Mouse (Mus musculus) heart, adult 2 months (tissue): Measurements from ENCODE around the gene Gm42688. TPM values are rescaled to one million over a fixed set of nuclear protein-coding genes. Genes with fewer than 3 reads are reported as not detected.

ENCODE experiments used
- DNase-seq, 2 experiments: peaks; one replicate each; pipeline ENCODE4 v3.0.0; 2021
- H3K27ac ChIP-seq: fragments of 200-600 bp; 2 replicates; pipeline ENCODE4 v1.8.1; 2022
- H3K27me3 ChIP-seq: fragments of 200-500 bp; 2 replicates; pipeline ENCODE4 v1.6.1; 2012; ENCODE audit warnings: mild to moderate bottlenecking, low read length, inconsistent platforms, mixed read lengths; ENCODE audit not compliant: control insufficient read depth, insufficient read depth
- H3K36me3 ChIP-seq: fragments of 200-500 bp; 2 replicates; pipeline ENCODE4 v1.6.1; 2012; ENCODE audit warnings: low read length, inconsistent platforms; ENCODE audit not compliant: control insufficient read depth, insufficient read depth
- H3K4me1 ChIP-seq: fragments of 200-500 bp; 2 replicates; pipeline ENCODE4 v1.6.1; 2011; ENCODE audit warnings: low read length; ENCODE audit not compliant: control insufficient read depth, insufficient read depth
- H3K4me3 ChIP-seq: fragments of 200-600 bp; 2 replicates; pipeline ENCODE4 v1.8.1; 2022
- H3K79me2 ChIP-seq: fragments of 200-500 bp; replicated peaks from 2 replicates; pipeline ENCODE4 v1.6.1; 2012; ENCODE audit warnings: mild to moderate bottlenecking, inconsistent platforms, low read length, moderate library complexity, mixed read lengths; ENCODE audit not compliant: control insufficient read depth, insufficient read depth
- H3K9ac ChIP-seq: fragments of 200-500 bp; 2 replicates; pipeline ENCODE4 v1.6.1; 2012; ENCODE audit warnings: low read depth, mild to moderate bottlenecking, control low read depth, inconsistent platforms, low read length, mixed read lengths
- CTCF ChIP-seq: fragments of 200-600 bp; IDR thresholded peaks from 2 replicates; pipeline ENCODE4 v1.8.1; 2022; ENCODE audit warnings: antibody characterized with exemption, mild to moderate bottlenecking, moderate library complexity
- EP300 ChIP-seq: fragments of 200-500 bp; IDR thresholded peaks from 2 replicates; pipeline ENCODE4 v1.6.1; 2011; ENCODE audit warnings: low read depth, low read length, control low read depth; ENCODE audit not compliant: insufficient read depth
- POLR2A ChIP-seq: fragments of 200-500 bp; IDR thresholded peaks from 2 replicates; pipeline ENCODE4 v1.6.1; 2011; ENCODE audit warnings: mild to moderate bottlenecking, low read depth, low read length, control low read depth; ENCODE audit not compliant: insufficient read depth
- WGBS: fragments of 180-500 bp; shearing (Covaris S2); methylation state at CpG from one replicate; pipeline ENCODE4 v1.1.7; 2018; 5-methylcytosine and 5-hydroxymethylcytosine counted together
- intact Hi-C: fragments of 180-260 bp; cut with DNase I; formaldehyde crosslinking; loops from one replicate; pipeline ENCODE4 v1.15.1; 2025
- polyA plus RNA-seq: library from polyadenylated mRNA; depleted of rRNA; stranded (reverse); fragments of >200 nt; gene quantifications from 2 replicates; pipeline ENCODE4 v1.2.3, GENCODE M21; 2012
- total RNA-seq, 2 experiments: library from RNA; stranded (reverse); gene quantifications; 2 replicates each; pipeline ENCODE4 v1.2.3; 2021

The Gm42688 gene
- total and polyA plus RNA-seq, 3 experiments: 0.80 to 1.6 (median 0.94) TPM

- DNase-seq: no peak
- WGBS: 94% methylated on average over 5 of the region's 5 CpGs
Observed at GRCm38 (mm10) chr6:83127419-83127818, 26.0 kb downstream of the Gm42688 start.

DNA sequence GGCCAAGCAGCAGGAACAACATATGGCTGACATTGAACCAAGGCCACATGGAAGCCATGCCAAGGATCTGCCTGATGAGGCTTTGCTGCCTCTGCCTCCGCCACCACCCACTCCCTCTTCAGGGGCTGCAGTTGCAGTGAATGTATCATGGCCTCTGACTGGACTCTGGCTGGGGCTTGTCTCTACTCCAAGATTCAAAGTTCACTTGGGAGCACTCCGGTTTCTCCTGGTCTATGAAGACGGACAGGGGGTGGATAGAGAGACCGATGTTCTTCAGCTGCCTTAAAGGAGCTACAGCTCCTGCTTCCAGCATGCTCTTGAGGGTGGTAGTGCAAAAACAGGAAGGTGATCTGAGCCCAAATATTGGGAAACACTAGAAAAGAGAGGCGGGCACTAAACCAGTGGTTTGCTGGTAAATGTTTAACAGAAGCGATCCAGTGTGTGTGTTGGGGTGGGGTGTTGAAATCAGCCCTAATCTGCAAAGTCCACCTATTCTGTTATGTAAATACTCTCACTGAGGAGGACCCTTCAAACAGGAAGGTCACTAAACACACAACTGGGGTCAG is 30.1 kb downstream of the Gm42688 start:
- H3K4me3 ChIP-seq: no peak overlapping the region
- whole genome bisulfite sequencing: 62% methylated on average over 6 of the region's 6 CpGs

More at GRCm38 (mm10) chr6:83127419-83127818, 26.0 kb downstream of the Gm42688 start:
- H3K79me2 ChIP-seq: no peaks in the 10 kb centered on the region
- H3K36me3 ChIP-seq: no peaks in the 10 kb centered on the region
- no peak for TF ChIP-seq POLR2A
- peak; percentile 58 for TF ChIP-seq CTCF
- intact Hi-C loops: no loop called here
- no peak overlapping the region for H3K4me3 ChIP-seq
- H3K9ac ChIP-seq: no peak overlapping the region
- 0 out of 2 replicates have a peak, but pooled peaks cover 2% of the 10 kb centered on the region for H3K4me1 ChIP-seq
- H3K27me3 ChIP-seq: no peaks in the 10 kb centered on the region
- no peak overlapping the region for H3K27ac ChIP-seq

GRCm38 (mm10) chr6:83132176-83132919 is 30.9 kb downstream of the Gm42688 start:
- peaks cover 5% of the 10 kb centered on the region; the same call in 1 of the 2 replicates for H3K4me1 ChIP-seq
- no peak overlapping the region for H3K9ac ChIP-seq
- H3K27ac ChIP-seq: no peak overlapping the region
- H3K4me3 ChIP-seq: no peak overlapping the region
- TF ChIP-seq POLR2A (no peak), CTCF (no peak)
- H3K36me3 ChIP-seq: no peaks in the 10 kb centered on the region
- intact Hi-C loops: no loop called here
- no peaks in the 10 kb centered on the region for H3K27me3 ChIP-seq
- WGBS: 75% methylated on average over 9 of the region's 9 CpGs
- H3K79me2 ChIP-seq: no peaks in the 10 kb centered on the region
- DNase-seq: no peak

More for the DNA sequence above, 30.1 kb downstream of the Gm42688 start:
- Histone ChIP-seq H3K27ac (no peak overlapping the region), H3K9ac (no peak overlapping the region), H3K27me3 (no peaks in the 10 kb centered on the region), H3K79me2 (no peaks in the 10 kb centered on the region), H3K4me1 (peaks cover 5% of the 10 kb centered on the region; the same call in 1 of the 2 replicates), H3K36me3 (no peaks in the 10 kb centered on the region)
- TF ChIP-seq CTCF (no peak), POLR2A (no peak), EP300 (no peak)
- DNase-seq: no peak
- intact Hi-C loops: no loop called here

DNA sequence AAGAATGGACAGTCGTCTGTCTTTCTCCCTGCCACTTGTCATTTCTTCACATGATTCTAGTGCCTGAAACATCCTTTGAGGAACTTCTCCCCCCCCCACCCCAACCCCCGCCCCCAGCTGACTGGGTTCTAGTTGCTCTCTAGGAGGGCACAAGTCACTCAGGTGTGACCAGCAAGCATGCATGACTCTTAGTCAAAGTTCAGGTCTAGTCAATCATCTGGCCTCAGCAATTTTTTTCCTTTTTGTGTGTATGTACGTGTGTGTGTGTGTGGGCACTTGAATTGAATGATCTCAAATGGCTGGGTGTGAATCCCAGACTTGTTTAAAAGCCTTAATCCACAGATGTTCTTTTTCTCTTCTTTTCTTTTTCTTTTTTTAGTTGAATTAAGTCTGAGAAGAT is 32.8 kb downstream of the Gm42688 start:
- H3K4me3 ChIP-seq: no peak overlapping the region
- no peaks in the 10 kb centered on the region for H3K36me3 ChIP-seq
- intact Hi-C loops: no loop called here
- H3K27ac ChIP-seq: no peak overlapping the region
- H3K79me2 ChIP-seq: no peaks in the 10 kb centered on the region
- DNase-seq: no peak
- H3K9ac ChIP-seq: no peak overlapping the region
- H3K4me1 ChIP-seq: peaks cover 5% of the 10 kb centered on the region; the same call in 1 of the 2 replicates
- no peaks in the 10 kb centered on the region for H3K27me3 ChIP-seq
- 64% methylated on average over 3 of the region's 3 CpGs for WGBS
- no peak for TF ChIP-seq CTCF
- no peak for TF ChIP-seq EP300
- TF ChIP-seq POLR2A: no peak

DNA sequence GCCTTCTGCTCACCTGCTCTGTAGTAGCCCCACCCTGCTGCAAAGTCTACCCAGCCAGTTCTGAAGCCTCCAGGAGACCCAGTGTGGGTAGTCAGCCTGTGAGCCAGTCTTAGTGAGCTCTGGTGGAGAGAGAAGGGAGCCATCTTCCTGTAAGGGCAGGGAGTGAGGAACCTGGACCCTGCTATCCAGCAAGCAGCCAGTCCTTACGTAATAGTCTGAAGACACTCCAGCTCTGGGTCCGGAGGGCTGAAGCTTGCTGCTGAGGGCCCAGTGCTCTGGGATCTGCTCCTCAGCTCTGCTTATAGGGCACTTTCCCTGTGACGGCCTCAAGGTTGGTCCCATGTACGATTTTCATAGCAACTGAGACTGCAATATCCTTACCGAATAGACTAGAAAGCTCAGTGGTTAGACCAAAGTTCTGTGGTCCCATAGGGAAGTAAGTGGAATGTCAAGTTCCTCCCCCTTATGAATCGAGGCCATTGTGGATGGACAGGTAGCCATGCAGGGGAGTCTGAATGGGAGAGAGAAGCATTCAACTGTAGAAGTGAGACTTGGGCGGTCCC is 33.6 kb downstream of the Gm42688 start, which contains the start of gene Rtkn:
Gene Rtkn, plus strand, starts transcription at position 513 of the 563 bp plus-strand sequence.
- no peaks in the 10 kb centered on the region for H3K27me3 ChIP-seq
- peak within 1 kb of the TSS; percentile 79 for H3K9ac ChIP-seq
- TF ChIP-seq EP300 (no peak), CTCF (no peak), POLR2A (no peak)
- 78% methylated on average over 7 of the region's 7 CpGs for WGBS
- intact Hi-C loops: no loop called here
- no peaks in the 10 kb centered on the region for H3K79me2 ChIP-seq
- H3K4me1 ChIP-seq: peaks cover 5% of the 10 kb centered on the region; the same call in 1 of the 2 replicates
- no peak for DNase-seq
- peak within 1 kb of the TSS; percentile 76 for H3K27ac ChIP-seq
- H3K4me3 ChIP-seq: peak within 1 kb of the TSS; percentile 28
- no peaks in the 10 kb centered on the region for H3K36me3 ChIP-seq

DNA sequence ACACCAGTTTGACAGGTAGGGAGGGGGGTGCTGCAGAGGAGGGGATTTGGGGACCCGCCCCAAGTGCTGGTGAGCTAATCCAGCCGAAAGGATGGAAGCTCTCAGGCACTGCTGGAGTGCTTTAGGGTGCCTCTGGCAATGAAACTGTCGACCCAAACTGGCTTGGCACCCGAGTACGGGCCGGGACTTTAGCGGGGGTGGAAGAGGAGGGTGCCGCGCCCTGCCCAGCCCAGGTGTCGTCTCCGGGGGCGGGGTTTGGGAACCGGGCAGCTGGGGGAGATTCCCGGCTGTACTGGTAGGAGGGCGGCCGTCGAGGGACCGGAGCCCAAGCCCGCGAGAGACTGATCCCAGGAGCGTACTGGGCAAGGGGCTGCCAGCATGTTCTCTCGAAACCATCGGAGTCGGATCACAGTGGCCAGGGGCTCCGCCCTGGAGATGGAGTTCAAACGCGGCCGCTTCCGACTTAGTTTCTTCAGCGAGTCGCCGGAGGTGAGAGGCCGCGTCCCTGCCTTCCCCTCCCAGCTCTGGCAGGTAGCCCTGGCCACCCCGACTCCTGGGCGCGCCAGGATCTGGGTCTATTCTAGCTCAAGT is 34.2 kb downstream of the Gm42688 start:
- Histone ChIP-seq H3K27me3 (no peaks in the 10 kb centered on the region), H3K4me3 (peak overlapping the region; percentile 28), H3K79me2 (no peaks in the 10 kb centered on the region), H3K4me1 (peaks cover 5% of the 10 kb centered on the region; the same call in 1 of the 2 replicates), H3K36me3 (no peaks in the 10 kb centered on the region), H3K27ac (peak overlapping the region; percentile 76), H3K9ac (peak overlapping the region; percentile 79)
- no peak for TF ChIP-seq EP300
- no peak for TF ChIP-seq CTCF
- 0 out of 2 replicates have a peak, but pooled peaks have one; percentile 5 for TF ChIP-seq POLR2A
- intact Hi-C loops: no loop called here
- peak; percentile 58 for DNase-seq
- 14% methylated on average over 37 of the region's 37 CpGs for WGBS
